Mouse (Mus musculus): ENCODE measurements at regions not wholly inside any gene's neighbourhood (a gene's known extent, or its start where the extent isn't known, plus 50 kb on each side); places are given as distances from the start of the nearest gene placed in this dataset.
A peak's percentile ranks its signal among the peaks of the same experiment; 100 is the strongest.

GRCm38 (mm10) chr3:63638572-63638971, 154.9 kb upstream of the Gm34302 start:
- DNase-seq (ENCODE audit: low spot score in 2 of 2) = no peak

- peak in 1 of 2 experiments; percentile 28 for DNase-seq (ENCODE audit: low spot score in 2 of 2)
These were observed 154.2 kb upstream of the Gm34302 start for GRCm38 (mm10) chr3:63637913-63638312.

GRCm38 (mm10) chr3:63627724-63628123, 144.0 kb upstream of the Gm34302 start:
- no peak for DNase-seq (ENCODE audit: low spot score in 2 of 2)

DNA sequence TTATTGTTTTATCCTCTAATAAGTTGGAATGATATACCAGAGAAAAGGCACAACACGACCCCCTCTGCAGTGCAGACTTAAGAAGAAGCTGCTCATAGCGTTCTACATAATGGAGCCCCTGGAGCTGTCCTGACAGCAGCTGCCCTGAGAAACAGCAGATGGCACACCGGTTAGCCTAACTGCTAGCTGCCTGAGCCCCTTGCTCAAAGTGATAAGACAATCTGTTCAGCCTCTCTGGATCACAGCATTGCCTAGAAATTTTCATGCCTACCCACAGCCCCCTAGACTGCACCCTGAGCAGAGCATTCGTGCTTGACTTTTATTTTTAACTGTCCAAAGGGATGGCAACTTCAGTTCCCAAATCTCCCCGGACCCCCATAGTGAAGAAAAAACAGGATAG, 132.4 kb upstream of the Gm34302 start:
- peak in 1 of 2 experiments; percentile 45 for DNase-seq (ENCODE audit: low spot score in 2 of 2)

DNA sequence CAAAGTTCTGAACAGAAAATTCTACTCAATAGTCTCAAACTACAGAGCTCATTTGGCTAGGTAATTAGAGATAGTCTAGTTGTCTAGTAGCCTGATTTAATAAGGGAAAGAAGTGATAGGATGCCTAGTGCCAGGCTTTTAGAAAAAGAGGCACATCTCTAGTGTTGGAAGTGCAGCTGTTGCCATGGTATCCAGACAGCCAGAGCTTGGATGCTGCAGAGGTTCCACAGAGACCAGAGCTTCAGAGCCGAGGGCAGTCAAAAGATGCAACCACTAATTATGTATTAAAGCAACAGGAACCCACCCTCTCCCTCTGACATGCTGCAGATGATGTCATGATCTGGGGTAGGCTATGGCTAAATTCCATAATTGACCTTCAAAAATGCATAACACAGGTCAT, 130.0 kb upstream of the Gm34302 start:
- peak; percentile 45 to 62 for DNase-seq (ENCODE audit: low spot score in 2 of 2)

- no peak for DNase-seq (ENCODE audit: low spot score in 2 of 2)
These were observed 129.2 kb upstream of the Gm34302 start for GRCm38 (mm10) chr3:63612767-63613363.

DNA sequence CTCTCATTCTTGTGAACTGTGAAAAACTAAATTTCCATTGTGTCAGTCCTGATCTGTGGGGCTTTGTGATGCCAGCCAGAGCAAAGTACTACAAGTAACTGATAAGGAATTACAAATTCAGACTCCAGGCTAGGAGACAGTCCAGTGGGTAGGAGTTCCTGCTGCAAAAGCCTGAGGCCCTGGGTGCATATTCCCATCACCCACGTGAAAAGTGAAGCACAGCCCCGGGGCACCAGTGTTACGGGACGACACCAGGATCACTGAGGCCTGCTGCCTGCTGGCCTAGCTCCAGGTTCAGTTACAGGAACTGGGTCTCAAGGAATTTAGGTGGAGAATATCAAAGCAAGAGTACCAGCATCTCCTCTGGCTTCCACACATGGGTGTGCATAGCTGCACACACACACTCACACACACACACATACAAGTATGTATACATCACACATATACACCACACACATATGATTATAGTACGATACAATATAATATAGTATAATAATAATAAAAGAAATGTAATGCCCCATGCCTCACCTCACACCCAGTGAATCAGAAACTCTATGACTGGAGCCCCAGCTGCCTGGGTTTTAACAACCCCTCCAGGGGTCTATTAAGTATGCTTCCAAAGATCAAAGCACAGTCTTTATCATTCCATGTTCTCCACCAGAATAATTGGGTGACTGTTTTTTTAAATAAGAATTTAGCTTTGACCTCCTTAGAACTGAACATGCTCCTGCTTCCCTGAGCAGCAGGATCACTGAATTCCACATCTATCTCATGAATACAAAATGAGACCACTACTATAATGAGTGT, 126.6 kb upstream of the Gm34302 start:
- no peak for DNase-seq (ENCODE audit: low spot score in 2 of 2)

DNA sequence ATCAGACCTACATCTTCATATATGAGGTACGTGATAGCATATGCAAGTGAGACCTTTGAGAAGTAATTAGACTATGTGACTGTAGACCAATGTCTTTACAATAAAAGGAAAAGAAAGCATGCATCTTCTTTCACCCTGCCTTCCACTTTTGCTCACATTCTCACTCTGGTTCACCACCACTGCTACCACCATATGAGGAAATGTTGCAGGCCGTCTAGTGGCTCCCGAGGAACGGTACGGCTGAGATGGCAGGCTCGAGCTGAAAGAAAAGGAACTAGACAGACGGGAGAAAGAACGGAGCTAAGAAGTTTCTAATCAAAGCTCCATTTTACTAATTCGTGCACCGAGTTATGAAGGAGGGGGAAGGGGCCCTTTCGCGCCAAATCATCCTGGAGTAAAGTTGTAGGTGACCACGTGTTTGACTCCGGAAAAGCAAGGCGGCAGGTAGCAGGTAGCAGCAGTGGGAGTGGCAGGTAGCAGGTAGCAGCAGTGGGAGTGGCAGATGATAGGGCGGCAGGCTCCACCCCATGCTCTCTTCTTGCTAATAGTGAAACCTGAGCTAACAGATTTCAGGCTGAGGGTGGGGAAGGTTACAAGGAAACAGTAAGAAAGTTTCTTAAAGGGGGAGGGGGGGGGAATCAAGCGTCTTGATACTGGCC, 125.9 kb upstream of the Gm34302 start:
- DNase-seq (ENCODE audit: low spot score in 2 of 2) = no peak

- peak; percentile 23 to 33 for DNase-seq (ENCODE audit: low spot score in 2 of 2)
These were observed 99.3 kb upstream of the Gm34302 start for GRCm38 (mm10) chr3:63582717-63583696.

GRCm38 (mm10) chr3:63582180-63582579, 98.5 kb upstream of the Gm34302 start:
- DNase-seq (ENCODE audit: low spot score in 2 of 2) = no peak

DNA sequence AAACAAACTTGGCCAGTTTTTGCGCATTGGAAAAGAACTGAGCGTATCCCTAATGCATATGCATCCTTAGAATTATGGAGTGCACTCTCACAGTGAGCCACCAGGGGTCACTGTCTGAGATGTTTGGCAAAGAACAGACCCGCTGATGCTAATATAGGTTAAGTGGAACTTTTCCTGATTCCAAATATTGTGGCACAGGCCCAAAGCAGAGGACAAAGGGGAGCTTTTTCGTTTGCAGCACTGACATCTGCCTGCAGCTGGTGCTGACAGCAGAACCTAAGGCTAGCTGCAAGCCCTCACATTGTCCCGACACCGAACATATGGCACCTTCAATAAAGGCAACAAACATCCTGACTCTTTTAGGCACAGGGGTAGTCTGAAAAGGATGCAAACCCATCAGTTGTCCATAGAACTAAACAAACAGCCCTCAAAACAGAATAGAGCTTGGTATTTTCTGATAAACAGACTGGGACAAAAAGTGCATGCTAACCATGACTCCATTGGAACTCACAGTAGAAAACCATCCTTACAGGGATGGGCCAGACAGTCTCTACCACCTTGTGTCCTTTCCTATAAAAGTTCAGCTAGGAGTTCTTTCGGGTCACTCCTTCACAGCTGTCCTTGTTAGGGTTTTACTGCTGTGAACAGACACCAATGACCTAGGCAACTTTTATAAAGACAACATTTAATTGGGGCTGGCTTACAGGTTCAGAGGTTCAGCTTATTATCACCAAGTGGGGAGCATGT, 87.1 kb upstream of the Gm34302 start:
- DNase-seq (ENCODE audit: low spot score in 2 of 2) = peak; percentile 87 to 89

DNA sequence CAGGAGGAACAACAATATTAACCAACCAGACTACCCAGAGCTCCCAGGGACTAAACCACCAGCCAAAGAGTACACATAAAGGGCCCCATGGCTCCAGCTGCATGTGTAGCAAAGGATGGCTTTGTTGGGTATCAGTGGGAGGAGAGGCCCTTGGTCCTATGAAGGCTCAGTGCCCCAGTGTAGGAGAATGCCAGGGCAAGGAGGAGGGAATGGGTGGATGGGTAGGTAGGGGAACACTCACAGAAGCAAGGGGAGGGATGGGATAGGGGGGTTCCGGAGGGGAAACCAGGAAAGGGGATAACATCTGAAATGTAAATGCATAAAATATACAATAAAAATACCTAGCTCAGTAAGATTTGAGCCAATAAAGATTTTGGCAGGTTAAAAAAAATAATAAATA, 86.4 kb upstream of the Gm34302 start:
- no peak for DNase-seq (ENCODE audit: low spot score in 2 of 2)

- no peak for DNase-seq (ENCODE audit: low spot score in 2 of 2)
These were observed 85.4 kb upstream of the Gm34302 start for GRCm38 (mm10) chr3:63569004-63569596.

DNA sequence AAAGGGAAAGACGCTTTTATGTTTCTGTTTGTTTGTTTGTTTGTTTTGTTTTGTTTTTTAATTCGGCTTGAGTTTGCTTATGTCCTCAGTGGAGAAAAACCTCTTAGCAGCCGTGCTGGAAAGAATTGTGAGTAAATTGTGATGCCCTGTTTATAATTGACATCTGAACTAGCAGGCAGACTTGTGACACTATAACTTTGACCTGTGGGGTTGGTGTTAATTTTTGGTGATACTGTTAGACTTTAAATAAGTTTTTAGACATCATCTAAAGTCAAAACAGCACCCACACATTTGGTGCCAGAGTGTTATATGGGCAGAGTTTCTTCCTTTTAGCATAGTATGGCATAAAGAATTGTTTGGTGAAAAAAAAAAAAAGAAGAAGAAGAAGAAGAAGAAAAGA, 84.0 kb upstream of the Gm34302 start:
- no peak for DNase-seq (ENCODE audit: low spot score in 2 of 2)

- DNase-seq (ENCODE audit: low spot score in 2 of 2) = no peak
These were observed 79.4 kb upstream of the Gm34302 start for GRCm38 (mm10) chr3:63563057-63563456.

DNA sequence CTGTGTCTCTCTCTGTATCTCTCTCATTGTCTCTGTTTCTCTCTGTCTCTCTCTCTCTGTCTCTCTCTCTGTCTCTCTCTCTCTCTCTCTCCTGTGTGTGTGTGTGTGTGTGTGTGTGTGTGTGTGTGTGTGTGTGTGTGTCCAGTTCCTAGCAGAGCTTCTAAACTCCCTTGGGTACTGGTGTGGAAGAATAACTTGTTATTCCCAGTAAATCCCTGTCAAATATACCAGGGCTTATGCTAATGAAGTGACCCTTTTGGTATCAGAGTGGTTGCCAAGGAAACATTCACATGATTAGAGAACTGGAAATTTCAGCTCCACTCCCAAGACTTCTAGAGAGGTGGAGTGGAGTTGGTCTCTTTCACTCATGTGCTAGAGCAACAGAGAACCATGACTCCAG, 78.9 kb upstream of the Gm34302 start:
- DNase-seq (ENCODE audit: low spot score in 2 of 2) = no peak

- DNase-seq (ENCODE audit: low spot score in 2 of 2) = no peak
These were observed 77.1 kb upstream of the Gm34302 start for GRCm38 (mm10) chr3:63560745-63561151.

GRCm38 (mm10) chr3:63556741-63557140, 73.1 kb upstream of the Gm34302 start:
- no peak for DNase-seq (ENCODE audit: low spot score in 2 of 2)

- DNase-seq (ENCODE audit: low spot score in 2 of 2) = no peak
These were observed 71.2 kb upstream of the Gm34302 start for GRCm38 (mm10) chr3:63554872-63555271.

- DNase-seq (ENCODE audit: low spot score in 2 of 2) = no peak
These were observed 69.7 kb upstream of the Gm34302 start for GRCm38 (mm10) chr3:63553426-63553825.

- no peak for DNase-seq (ENCODE audit: low spot score in 2 of 2)
These were observed 68.0 kb upstream of the Gm34302 start for GRCm38 (mm10) chr3:63551661-63552060.

All from right cerebral cortex, postnatal 10 days (tissue).